Mouse (Mus musculus): ENCODE measurements around the gene Atp1b2. TPM values are rescaled to one million over a fixed set of nuclear protein-coding genes. Genes with fewer than 3 reads are reported as not detected.
"Not testable (repeated sequence)": the region's sequence is repeated elsewhere in the genome, so short reads cannot be mapped to it uniquely, and the experiment has no call there.

Gene Atp1b2
- 100 to 1,000 TPM; 395 to 416 TPM for total RNA-seq (2021)

- peak; percentile 81 to 91 for DNase-seq (ENCODE audit: extremely low spot score in 1 of 2, low spot score in 2 of 2)
- intact Hi-C loops (cut with DNase I), result no loop called here
Measured at GRCm38 (mm10) chr11:69605726-69606490, at the start of gene Atp1b2. TSS of gene Atp1b2 (minus strand) at chr11:69605942.

- DNase-seq (ENCODE audit: extremely low spot score in 1 of 2, low spot score in 2 of 2), result no peak
- intact Hi-C loops (cut with DNase I), result no loop called here
Measured at GRCm38 (mm10) chr11:69654760-69655159, 49.0 kb upstream of the Atp1b2 start.

- intact Hi-C loops (cut with DNase I), result no loop called here
- no peak for DNase-seq (ENCODE audit: extremely low spot score in 1 of 2, low spot score in 2 of 2)
Measured at GRCm38 (mm10) chr11:69653399-69653798, 47.7 kb upstream of the Atp1b2 start.

- DNase-seq (ENCODE audit: extremely low spot score in 1 of 2, low spot score in 2 of 2), result no peak
- intact Hi-C loops (cut with DNase I), result no loop called here
Measured at GRCm38 (mm10) chr11:69645860-69646259, 40.1 kb upstream of the Atp1b2 start.

- intact Hi-C loops (cut with DNase I), result no loop called here
- no peak for DNase-seq (ENCODE audit: extremely low spot score in 1 of 2, low spot score in 2 of 2)
Measured at GRCm38 (mm10) chr11:69635471-69635870, 29.7 kb upstream of the Atp1b2 start.

- peak in 1 of 2 experiments; percentile 84 for DNase-seq (ENCODE audit: extremely low spot score in 1 of 2, low spot score in 2 of 2)
- intact Hi-C loops (cut with DNase I), result no loop called here
Measured at GRCm38 (mm10) chr11:69633128-69633866, 27.6 kb upstream of the Atp1b2 start.

- intact Hi-C loops (cut with DNase I), result no loop called here
- DNase-seq (ENCODE audit: extremely low spot score in 1 of 2, low spot score in 2 of 2), result peak; percentile 99 to 100
Measured at GRCm38 (mm10) chr11:69632284-69633089, 26.7 kb upstream of the Atp1b2 start, which contains the start of gene Fxr2. TSS of gene Fxr2 (plus strand) at chr11:69632990.

GRCm38 (mm10) chr11:69629802-69630201 lies 24.1 kb upstream of the Atp1b2 start:
- intact Hi-C loops (cut with DNase I), result no loop called here
- DNase-seq (ENCODE audit: extremely low spot score in 1 of 2, low spot score in 2 of 2), result no peak

GRCm38 (mm10) chr11:69628286-69628685 lies 22.5 kb upstream of the Atp1b2 start:
- intact Hi-C loops (cut with DNase I), result no loop called here
- DNase-seq (ENCODE audit: extremely low spot score in 1 of 2, low spot score in 2 of 2), result peak in 1 of 2 experiments; percentile 70

GRCm38 (mm10) chr11:69624339-69624738 lies 18.6 kb upstream of the Atp1b2 start:
- DNase-seq (ENCODE audit: extremely low spot score in 1 of 2, low spot score in 2 of 2); intact Hi-C loops (cut with DNase I): not testable (repeated sequence)

GRCm38 (mm10) chr11:69623006-69623405 lies 17.3 kb upstream of the Atp1b2 start:
- intact Hi-C loops (cut with DNase I), result no loop called here
- DNase-seq (ENCODE audit: extremely low spot score in 1 of 2, low spot score in 2 of 2), result no peak

GRCm38 (mm10) chr11:69622406-69622805 lies 16.7 kb upstream of the Atp1b2 start:
- intact Hi-C loops (cut with DNase I), result no loop called here

GRCm38 (mm10) chr11:69621571-69622268 lies 16.0 kb upstream of the Atp1b2 start, which contains the start of gene Sat2:
TSS of gene Sat2 (plus strand) at chr11:69622024.
- intact Hi-C loops (cut with DNase I), result no loop called here
- peak in 1 of 2 experiments; percentile 71 for DNase-seq (ENCODE audit: extremely low spot score in 1 of 2, low spot score in 2 of 2)

More at GRCm38 (mm10) chr11:69622406-69622805, 16.7 kb upstream of the Atp1b2 start:
- DNase-seq (ENCODE audit: extremely low spot score in 1 of 2, low spot score in 2 of 2), result no peak

- no peak for DNase-seq (ENCODE audit: extremely low spot score in 1 of 2, low spot score in 2 of 2)
- intact Hi-C loops (cut with DNase I), result no loop called here
Measured at GRCm38 (mm10) chr11:69620394-69621081, 14.8 kb upstream of the Atp1b2 start.

GRCm38 (mm10) chr11:69617805-69618204 lies 12.1 kb upstream of the Atp1b2 start, which contains the start of gene Shbg:
TSS of gene Shbg (minus strand) at chr11:69617905.
- DNase-seq (ENCODE audit: extremely low spot score in 1 of 2, low spot score in 2 of 2), result no peak
- intact Hi-C loops (cut with DNase I), result loop anchor here (5.0 kb wide), 1 partner anchor 41 kb away; no protein-coding TSS in a partner anchor

- no peak for DNase-seq (ENCODE audit: extremely low spot score in 1 of 2, low spot score in 2 of 2)
- intact Hi-C loops (cut with DNase I), result loop anchor here (5.0 kb wide), 1 partner anchor 39 kb away; no protein-coding TSS in a partner anchor
Measured at GRCm38 (mm10) chr11:69616781-69617180, 11.0 kb upstream of the Atp1b2 start.

GRCm38 (mm10) chr11:69614257-69614588 lies 8.5 kb upstream of the Atp1b2 start:
- DNase-seq (ENCODE audit: extremely low spot score in 1 of 2, low spot score in 2 of 2); intact Hi-C loops (cut with DNase I): not testable (repeated sequence)

All from left cerebral cortex, postnatal 10 days (tissue).